Mouse (Mus musculus) kidney, adult 18-20 months (tissue): ENCODE results near the gene Nfkb2.

Source experiments
- DNase-seq: peaks from one replicate; pipeline ENCODE4 v3.0.0; 2021

Nfkb2 gene

DNA sequence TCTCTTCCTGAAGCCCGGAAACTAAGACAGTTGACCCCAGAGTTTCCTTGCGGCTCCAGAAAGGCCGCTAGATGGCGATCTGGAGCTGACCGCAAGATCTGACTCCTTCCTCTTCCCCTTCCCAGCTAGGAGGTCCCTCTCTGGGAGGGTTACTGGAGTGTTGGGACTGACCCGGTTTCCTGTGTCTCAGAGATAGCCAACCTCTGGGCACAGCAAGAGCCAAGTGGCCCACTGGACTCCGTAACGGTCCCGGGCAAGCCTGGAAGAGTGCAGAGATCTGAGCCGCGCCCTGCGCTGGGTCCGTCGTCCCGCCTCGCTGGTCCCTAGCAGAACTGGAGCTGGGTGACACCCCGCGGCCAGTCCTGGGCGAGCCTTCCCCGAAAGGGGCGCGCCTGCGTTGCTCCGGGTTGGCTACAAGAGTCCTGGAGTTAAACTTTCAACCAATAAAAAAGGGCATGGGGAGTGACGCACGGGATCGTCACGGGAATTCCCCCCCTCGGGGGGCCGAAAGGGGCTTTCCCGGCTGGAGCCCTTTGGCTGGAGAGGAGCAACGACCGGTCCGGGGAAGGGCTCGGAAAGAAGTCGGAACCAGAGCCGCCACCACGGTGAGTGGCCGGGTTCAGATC lies at the start of gene Nfkb2:
Gene Nfkb2 (plus strand): TSS at position 105 of the 626 bp plus-strand sequence.
- DNase-seq = peak; percentile 96

- no peak for DNase-seq
Observed at GRCm38 (mm10) chr19:46264762-46265161, 39.4 kb upstream of the Nfkb2 start.

GRCm38 (mm10) chr19:46275307-46275706 lies 28.8 kb upstream of the Nfkb2 start:
- no peak for DNase-seq

DNA sequence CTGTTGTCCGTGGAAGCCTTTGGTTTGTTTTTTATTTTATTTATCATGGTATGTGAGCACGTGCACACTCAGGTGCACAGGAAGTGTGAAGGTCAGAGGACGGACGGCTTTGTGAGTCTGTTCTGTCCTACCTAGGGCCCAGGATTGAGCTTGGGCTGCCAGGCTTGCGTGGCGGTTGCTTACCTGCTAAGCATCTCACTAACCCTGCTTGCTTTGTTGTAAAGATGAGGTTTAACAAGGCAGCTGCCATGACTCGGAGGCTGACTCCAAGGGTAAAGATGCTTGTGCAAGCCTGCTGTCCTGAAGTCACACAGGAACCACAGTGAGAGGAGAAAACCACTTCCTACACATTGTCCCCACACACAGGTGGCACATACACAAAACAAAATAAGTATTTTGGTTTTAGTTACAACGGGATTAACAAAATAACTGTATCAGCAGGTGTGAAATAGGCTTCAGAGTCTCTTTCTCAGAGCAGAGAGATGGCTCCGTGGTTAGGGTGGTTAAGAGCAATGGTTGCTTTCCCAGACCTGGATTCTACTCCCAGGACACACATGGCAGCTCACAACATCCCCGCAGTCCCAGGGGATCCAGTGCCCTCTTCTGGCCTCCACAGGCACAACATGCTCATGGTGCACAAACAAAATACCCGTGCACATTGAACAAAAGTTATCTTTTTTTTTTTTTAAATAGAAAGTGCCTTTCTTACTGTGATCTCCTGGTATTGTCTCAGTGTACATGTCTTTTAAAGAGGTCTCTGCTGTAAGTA lies 21.9 kb upstream of the Nfkb2 start:
- DNase-seq = no peak

DNA sequence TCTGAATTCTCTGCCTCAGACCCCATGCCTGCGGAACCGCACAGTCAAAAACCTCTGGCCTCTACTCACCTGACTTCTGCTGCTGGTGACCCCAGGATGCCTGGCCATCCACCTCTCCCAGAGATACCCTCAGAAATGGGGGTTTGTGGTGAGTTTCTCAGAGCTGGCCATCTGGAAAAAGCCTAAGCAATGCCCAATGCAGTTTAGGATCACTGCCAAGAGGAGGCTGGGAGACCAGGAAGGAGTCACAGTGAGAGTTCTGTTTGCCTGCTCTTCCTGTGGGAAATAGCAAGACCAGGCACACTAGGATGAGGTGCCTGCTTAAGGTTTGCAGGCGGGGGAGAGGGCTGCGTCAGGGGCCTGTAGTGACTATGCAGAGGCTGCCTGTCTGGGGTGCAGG lies 19.4 kb upstream of the Nfkb2 start:
- no peak for DNase-seq

DNA sequence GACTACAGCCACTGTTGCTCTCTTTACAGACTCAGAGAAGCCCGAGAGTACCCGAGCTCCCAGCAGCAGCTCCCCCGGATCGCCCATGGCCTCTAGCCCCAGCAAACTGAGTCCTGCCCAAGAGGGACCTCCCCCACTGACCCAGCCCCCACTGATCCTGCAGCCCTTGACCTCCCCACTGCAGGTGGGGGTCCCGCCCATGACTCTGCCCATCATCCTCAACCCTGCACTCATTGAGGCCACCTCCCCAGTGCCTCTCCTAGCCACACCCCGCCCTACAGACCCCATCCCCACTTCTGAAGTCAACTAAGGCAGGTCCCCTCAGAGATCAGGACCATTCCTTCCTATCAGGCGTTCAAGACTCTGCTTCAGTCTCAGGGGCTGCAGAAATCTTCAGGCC lies 18.5 kb upstream of the Nfkb2 start:
- no peak for DNase-seq

- DNase-seq = peak; percentile 30
Observed at GRCm38 (mm10) chr19:46286047-46286446, 18.1 kb upstream of the Nfkb2 start.

DNA sequence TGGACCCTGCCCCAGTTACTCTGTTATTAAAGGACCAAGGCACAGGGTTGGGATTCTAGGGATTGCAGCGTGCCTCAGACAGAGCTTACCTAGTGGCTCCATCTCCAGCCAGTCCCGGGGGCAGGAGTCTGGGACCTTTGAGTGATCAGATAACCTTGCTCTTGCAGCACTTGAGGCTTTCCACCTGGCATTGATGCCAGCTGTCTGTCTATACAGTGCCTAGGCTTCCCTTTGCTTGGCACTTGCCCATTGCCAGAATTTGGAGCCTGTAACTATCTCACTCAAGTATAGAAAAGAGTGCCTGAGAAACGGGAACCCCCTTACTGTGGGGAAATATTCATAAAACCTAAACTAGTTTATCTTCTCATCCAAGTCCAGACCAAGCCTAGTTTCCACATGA lies 17.2 kb upstream of the Nfkb2 start:
- no peak for DNase-seq

- DNase-seq = no peak
Observed at GRCm38 (mm10) chr19:46287566-46287965, 16.6 kb upstream of the Nfkb2 start.

DNA sequence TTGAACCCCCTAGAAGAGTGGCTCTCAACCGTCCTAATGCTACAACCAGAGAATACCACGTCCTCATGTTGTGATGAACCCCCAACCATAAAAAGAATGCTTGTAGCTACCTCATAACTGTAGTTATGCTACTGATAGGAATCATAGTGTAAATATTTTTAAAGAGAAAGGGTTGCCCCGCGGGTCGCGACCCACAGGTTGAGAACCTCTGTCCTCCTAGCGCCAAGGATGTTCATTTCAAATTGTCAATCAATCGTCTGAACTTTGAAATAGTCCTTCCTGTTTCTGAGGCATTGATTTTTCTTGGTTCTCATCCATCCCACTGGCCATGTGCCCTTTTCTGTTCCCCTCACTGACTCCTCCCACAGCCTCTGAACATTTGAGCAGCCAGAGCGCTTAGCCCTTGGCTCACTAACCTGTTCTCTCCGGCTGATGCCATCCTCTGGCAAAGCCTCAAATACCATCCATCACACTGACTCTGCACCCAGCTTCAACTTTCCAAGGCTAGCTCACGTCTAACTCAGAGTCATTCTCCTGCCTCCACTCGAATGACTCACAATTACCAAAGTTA lies 13.5 kb upstream of the Nfkb2 start:
- DNase-seq = no peak

DNA sequence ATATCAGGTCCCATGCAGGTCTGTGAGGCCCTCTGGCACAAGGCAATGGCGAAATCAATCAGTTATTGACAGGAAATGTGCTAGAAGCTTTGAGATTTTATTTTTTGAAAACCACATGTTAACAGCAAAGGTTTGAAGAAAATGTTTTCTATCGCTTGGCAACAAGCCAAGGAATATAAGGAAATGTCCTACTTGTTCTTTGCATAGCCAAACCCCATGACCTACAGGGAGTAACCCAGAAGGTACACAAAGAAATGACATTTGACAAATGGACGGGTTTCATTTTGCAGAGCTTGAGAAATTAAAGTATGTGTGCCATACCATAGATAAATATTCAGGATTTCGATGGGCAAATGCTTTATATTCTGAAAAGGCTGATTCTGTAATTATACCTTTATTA lies 7.2 kb upstream of the Nfkb2 start:
- no peak for DNase-seq

DNA sequence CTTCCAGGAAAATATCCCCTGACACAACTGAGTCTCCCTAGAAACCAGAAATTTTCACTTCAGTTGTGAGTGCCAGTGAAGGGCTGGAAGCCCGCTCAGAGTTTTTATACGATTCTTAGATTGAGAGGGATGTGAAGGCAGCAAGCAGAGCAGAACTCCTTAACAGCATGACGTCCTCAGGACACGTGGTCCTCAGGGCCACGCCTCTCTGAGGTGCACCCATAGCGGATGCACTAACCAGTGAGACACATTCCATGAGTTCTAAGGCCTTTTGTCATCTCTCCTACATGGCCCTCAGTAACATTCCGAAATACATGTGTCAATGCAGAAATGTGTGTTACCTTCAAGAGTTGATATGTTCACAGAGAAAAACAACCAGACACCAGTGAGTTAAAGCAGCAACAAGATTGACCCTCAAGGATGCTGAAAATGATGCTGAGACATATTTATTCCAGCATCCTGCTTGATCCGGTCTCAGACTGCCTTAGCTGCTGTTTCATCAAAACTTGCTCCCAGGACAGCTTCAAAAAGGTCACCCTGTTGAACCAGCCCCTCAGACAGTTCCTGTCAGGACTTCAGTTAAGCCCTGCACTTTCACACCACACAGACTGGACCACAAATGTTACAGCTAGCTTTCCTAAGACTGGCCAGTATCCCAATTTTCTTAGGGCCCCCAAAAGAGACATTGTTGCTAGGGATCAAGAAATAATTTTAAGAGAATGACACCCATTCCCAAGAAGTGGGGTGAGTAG lies 3.6 kb upstream of the Nfkb2 start:
- DNase-seq = no peak

- no peak for DNase-seq
Observed at GRCm38 (mm10) chr19:46302551-46302950, 1.6 kb upstream of the Nfkb2 start.

DNA sequence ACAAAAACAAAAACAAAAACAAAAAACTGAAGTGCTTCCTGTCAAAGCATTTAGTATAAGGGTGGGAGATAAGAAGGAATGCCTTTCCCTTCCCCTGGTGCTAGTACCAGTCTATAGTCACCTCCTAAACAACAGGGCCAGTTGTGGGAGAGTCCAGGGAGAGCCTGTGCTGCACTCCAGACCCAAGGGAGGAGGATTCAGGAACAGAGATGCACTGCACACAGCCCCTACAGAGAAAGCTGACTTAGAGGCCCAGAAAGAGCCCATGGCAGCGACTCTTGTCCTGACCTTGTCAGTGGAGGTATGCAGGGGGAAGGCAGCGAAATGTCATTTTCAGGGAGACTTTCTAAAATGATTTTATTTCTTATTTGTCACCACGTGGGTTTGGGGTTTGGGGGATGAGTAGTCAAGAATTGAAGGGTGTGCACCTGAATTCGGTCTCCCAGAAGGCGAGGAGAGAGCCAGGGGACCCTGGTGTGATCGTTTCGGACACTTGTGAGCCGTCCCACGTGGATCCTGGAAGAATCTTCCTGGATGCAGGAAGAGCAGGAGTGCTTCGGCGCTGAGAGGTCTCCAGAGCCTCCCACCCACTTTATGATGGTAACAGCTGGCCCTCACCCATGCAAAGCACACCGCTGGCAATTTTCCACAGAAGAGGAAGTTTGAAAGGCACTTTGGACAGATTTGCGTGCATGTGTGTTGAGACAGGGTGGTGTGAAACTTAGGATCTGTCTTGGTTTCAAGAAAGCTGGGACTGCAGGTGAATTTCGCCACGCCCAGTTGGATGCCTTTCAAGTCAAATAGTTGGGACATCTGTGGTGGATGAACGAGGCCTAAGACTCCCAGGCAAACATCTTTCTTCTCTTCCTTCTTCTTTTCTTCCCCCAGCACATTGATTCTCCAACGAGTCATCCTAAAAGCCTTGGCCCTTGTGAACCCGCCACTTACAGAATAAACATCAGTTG lies 587 bp upstream of the Nfkb2 start:
- DNase-seq = no peak

DNA sequence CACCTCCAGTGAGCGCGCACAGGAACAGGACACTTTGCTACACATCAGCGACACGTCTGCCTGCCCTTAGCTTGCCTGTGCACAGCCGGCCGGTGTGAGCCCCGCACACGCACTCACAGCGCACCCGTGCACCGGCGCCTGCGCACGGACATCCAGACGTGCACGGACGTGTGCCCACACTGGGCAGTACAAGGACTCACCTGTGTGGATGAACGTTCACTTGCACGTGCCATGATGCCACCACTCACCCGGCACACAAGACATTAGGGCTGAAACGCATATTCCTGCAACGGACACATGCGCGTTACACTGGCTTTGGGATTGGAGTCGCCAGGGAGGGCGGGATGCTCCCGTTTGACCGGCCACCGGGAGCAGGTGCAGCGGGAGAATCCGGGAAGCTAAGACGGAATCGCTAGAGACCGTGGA lies 801 bp downstream of the Nfkb2 start:
- DNase-seq = no peak

- peak; percentile 92 for DNase-seq
Observed at GRCm38 (mm10) chr19:46305432-46306267, 1.5 kb downstream of the Nfkb2 start.

GRCm38 (mm10) chr19:46306268-46306610 lies 2.1 kb downstream of the Nfkb2 start:
- DNase-seq = no peak

DNA sequence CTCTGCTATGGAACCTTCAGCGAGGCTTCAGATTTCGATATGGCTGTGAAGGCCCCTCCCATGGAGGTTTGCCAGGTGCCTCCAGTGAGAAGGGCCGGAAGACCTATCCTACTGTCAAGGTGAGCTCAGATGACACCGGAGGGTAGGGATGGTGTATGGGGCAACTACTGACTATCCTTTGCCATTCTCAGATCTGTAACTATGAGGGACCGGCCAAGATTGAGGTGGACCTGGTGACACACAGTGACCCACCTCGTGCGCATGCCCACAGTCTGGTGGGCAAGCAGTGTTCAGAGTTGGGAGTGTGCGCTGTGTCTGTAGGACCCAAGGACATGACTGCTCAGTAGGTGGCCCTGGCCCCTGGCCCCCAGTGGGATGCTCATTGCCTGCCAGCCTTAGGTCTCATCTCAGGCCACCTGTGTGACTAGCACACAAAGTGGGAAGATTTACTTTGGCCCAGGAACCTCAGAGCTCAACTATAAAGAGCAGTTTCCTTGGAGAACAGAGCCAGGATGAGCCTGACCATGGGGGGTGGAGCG lies 2.7 kb downstream of the Nfkb2 start:
- no peak for DNase-seq

- DNase-seq = no peak
Observed at GRCm38 (mm10) chr19:46307781-46308180, 3.7 kb downstream of the Nfkb2 start.

DNA sequence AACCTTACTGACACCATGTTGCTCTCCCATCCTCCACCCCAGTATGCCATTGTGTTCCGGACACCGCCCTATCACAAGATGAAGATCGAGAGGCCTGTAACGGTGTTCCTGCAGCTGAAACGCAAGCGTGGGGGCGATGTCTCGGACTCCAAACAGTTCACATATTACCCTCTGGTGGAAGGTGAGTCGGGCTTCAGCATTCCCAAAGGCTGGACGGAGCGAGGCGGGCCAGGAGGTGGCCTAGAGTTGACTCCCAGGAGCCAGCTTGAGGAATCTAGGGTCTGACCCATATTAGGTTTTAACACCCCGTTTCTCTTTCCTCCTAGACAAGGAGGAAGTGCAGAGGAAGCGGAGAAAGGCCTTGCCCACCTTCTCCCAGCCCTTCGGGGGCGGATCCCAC lies 4.2 kb downstream of the Nfkb2 start:
- DNase-seq = no peak
